Mouse (Mus musculus) left cerebral cortex, adult 8-10 months (tissue): Measurements from ENCODE around the gene Bdkrb2. TPM values are rescaled to one million over a fixed set of nuclear protein-coding genes. Genes with fewer than 3 reads are reported as not detected.

Experiments used
- total RNA-seq, 4 experiments: library from RNA; stranded (reverse); gene quantifications; 2 replicates each; pipeline ENCODE4 v1.2.4; 2022

Gene Bdkrb2
- total RNA-seq, 4 experiments from 2014 or later: 0.68 to 1.2 (median 1.2) TPM

Other genes starting within 250 kb of the Bdkrb2 start
- 10 to 100 TPM in 1 of 4 experiments, 1 to 10 TPM in 3; 9.0 to 10.2 (median 9.4) TPM for gene Tunar, start 229.4 kb upstream of the Bdkrb2 start, total RNA-seq
- 10 to 100 TPM; 76.3 to 85.8 (median 82.5) TPM for gene D430019H16Rik, start 109.4 kb upstream of the Bdkrb2 start, total RNA-seq
- not detected for gene Bdkrb1, start 39.9 kb downstream of the Bdkrb2 start, total RNA-seq
- gene Gskip, start 121.6 kb downstream of the Bdkrb2 start, total RNA-seq: 10 to 100 TPM; 23.6 to 26.4 (median 25.4) TPM
- 10 to 100 TPM; 45.6 to 50.2 (median 48.0) TPM for gene Atg2b, start 122.0 kb downstream of the Bdkrb2 start, total RNA-seq
- 1 to 10 TPM in 3 of 4 experiments, under 1 TPM in 1; 0.81 to 2.0 (median 1.7) TPM for gene Ak7, start 142.8 kb downstream of the Bdkrb2 start, total RNA-seq
- gene Papola, start 221.5 kb downstream of the Bdkrb2 start, total RNA-seq: 100 to 1,000 TPM; 117 to 139 (median 131) TPM